Mouse (Mus musculus) cerebellum, postnatal 10 days (tissue): ENCODE measurements around the gene Bcor.

ENCODE experiments used
- DNase-seq, 2 experiments: peaks; one replicate each; pipeline ENCODE4 v3.0.0; 2021; ENCODE audit warnings: mixed read lengths in 2 of 2

Gene Bcor

DNA sequence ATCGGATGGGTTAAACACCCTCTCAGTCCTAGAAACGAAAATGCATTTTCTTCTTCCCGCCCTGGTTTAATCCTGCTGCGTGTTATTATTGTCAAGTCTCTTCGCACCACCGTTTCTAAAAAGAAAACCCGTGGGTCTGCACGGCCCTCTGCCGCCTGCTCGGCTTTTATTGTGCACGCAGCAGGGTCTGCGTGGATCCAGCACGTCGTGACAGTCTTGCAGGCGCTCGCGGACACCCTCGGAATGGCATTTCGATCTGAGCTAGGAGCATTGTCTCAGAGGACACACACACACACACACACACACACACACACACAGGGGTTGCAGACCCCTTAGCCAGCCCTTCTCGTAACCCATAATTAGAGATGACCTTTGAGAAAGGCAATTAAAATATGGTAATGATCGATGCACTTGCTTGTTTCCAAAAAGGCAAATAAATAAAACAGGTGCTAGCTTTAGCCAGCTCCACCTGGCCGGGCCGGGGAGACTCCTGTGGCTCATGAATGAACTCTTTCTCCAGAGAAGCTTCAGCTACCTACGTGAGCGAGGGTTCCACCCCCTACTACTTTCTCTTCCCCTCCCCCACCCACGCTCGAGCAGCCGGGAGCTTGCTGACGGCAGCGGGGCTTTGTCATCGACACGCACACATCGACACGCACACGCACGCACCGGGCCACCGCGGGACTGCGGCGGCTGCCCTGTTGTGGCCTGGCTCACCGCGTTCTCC is 8.7 kb downstream of the Bcor start:
- DNase-seq = peak; percentile 47 to 52

DNA sequence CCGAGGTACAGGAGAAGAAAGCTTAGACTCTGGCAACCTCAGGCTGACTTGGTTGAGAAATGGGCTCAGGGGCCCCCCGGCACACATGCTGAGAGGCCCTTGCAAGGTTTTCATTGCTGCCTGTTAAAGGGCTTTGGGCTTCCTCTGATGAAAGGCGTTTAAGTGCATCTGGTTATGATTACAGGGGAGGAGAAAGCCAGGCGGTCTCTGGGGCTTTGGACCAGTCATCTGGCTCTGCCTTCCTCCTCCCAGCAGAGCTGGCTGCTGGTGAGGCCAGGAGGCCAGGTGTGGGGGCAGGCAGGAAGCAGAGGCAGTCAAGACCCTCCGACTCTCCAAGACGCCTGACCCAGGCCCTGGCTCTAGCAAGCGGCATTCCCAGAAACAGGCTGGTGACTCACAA is 9.7 kb downstream of the Bcor start:
- DNase-seq = peak in 1 of 2 experiments; percentile 9

DNA sequence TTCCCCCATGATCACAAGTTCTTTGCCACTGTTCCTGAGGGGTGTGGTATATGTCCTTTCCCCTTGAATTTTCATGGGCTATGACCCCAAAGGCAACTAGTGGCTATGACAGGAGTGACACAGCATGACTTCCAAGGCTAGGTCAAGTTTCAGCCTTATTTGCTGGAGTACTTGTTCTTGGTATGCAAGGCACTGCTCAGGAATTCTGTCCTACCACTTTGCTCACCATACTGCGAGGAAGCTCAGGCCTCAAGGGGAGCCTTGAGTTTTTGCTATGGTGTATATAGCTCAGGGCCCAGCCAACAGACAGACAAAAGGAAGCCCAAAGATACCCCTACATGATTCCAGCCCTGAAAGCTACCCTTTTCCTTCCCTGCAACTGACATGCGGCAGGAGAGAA is 13.9 kb downstream of the Bcor start:
- no peak for DNase-seq

DNA sequence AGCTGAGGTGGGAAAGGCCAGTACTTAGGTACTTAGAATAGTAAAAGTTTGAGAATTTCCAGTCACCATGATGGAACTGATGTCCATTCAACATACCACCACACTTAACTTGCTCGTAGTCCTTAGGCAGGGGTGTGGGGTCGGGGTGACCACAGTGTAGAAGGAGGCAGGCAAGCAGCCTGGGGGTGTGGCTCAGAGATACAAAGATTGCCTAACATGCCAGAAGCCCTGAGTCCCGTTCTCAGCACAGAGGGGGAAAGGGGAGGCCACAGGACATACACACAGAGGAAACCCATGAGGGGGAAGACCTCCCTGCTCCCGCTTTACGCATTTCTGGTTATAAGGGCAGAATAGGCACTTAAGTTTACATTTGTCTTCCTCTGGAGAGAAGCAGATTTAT is 17.3 kb downstream of the Bcor start:
- DNase-seq = no peak

DNA sequence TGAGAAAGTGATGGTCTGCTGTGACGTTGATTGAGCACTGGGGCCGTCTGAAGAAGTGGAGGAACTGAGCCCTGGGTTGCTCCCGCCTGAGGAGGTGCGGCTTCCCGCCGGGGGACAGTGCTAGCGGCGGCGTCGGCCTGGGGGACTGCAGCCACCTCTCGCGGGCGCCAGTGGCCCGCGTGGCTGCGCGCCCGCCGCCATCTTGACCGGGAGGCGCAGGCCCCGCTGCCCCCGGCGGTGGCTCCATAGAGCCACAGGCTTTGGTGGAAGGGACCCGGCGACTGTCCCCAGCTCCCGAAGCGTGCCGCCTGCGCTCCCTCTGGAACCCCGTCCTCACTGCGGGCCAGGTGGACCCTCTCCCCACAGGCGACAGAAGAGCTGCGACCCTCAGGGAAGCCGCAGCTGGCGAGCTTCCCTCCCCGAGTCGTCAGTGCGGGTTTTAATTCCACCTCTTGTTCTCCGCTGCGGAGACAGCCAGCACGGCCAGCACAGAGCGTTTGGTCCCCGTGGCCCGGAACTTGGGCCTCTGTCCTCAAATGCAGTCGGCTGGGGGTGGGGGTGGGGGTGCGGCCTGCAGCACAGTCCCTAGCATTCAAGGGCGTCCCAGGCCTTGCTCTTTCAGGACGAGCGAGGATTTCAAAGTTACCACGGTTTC is 19.9 kb downstream of the Bcor start:
- DNase-seq = peak; percentile 39 to 55

DNA sequence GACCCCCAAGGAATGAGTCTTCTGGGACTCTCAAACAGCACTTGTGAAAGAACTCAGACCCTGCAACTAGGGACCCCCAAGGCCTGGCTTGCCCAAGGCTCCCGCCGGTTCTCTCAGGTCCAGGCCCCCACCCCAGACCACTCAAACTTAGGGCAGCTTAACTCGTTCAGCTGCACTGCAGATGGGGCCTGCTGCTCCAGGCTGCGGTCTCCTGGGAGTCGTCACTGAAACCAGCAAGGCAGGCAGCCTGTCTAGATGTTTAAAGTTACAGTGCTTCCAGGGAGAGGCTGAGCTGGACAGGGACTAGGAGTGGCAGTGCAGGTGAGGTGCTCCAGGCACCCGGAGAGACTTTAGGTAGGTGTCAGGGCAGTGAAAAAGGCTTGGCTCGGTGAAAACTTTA is 21.9 kb downstream of the Bcor start:
- peak; percentile 3 to 10 for DNase-seq

DNA sequence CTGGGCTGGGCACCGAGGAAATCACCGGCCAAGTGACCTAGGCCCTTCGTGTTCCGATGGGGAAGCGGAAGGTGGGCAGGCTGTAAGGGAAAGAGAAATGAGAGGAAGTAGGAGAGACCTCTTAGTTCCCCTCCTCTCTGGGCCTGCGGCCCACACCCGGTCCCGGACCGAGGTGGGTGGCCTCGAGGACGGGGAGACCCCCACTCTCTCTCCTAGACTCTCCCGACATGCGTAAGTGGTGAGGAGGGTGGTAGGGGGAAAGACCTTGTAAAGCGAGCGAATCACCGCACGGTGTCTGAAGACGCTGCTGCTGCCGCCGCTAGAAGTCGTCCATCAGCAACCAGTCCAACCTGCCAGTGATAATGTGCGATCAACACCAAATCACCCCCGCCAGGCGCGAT is 23.0 kb downstream of the Bcor start:
- DNase-seq = peak; percentile 50 to 57

DNA sequence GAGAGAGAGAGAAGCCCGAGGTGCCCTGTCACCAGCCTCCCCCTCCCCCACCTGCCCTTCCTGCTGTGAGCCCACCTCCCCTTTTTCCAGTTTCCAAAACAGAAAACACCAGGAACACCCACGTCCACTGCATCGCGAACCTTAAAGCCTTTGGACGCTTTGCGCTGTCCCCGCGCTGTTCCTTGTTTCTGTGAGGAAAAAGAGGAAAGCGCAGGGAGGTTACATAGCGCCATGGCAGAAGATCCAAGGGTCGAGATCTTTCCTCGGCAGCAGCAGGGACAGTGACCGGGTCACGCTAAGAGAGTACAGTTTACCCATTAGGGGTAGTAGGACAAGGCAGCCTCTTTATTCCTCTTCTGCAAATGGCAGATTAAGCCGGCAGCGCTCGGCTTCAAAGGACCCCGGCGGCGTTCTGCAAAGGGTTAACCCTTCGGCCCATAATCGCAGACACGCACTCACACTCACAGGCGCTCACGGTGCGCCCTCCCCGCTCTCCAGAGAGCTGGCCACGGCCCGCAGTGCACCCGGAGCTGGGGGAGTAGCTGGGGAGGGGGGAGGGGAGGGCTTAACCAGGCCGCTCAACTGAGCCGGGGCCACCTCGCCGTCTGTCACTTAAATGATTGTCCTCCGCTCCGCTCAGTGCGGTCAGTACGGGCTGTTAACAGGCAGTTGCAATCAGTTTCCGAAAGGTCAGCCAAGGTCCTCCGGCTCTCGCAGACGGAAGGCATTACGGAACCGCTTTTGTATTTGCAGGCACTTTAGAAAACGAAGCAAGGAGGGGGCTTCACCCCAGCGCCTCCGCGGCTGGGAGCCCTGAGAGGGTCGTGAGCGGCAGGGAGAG is 23.7 kb downstream of the Bcor start:
- DNase-seq = peak; percentile 61 to 67

DNA sequence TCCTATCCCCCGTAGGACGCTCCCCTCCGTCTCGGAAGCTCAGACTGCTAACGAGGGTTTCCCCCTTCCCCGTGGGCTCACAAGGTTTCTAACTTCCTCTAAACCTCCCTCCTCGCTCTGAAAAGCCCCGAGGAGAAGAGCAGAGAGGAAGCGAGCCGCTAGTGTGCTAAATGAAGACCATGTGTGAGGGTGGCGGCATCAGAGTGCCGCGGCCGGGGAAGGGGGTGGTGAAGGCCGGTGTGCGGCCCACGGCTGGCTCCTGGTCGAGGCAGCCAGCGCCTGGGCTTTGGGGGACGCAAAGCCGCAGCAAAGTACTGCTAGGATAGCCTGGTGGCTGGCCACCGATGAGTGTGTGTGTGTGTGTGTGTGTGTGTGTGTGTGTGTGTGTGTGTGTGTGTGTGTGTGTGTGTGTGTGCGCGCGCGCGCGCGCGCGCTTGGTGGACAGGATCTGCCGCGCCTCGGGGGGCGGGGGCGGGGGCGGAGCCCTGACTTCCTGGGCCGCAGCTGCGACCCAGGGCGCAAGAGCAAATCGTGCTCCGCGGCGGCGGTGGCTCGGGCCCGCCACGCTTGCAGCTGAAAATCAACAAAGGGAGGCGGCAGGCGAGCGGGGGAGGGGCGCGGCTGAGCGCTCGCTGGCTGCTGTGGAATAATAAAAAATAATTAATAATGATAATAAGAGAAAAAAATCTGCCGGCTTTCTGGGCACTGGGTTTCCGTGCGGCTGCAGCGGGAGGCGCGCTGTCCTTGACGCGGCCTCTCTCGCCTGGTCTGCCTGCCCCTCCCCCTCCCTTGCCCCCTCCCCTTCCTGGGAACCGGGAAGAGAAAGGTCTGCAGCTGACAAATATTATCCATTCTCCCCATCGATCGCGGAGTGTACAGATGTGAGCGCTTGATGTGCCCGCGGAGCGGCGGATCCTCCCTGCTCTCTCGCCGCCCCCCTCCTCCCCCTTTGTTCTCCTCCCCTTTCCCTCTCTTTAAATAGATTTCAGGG is 24.7 kb downstream of the Bcor start:
- DNase-seq = peak; percentile 74 to 79

DNA sequence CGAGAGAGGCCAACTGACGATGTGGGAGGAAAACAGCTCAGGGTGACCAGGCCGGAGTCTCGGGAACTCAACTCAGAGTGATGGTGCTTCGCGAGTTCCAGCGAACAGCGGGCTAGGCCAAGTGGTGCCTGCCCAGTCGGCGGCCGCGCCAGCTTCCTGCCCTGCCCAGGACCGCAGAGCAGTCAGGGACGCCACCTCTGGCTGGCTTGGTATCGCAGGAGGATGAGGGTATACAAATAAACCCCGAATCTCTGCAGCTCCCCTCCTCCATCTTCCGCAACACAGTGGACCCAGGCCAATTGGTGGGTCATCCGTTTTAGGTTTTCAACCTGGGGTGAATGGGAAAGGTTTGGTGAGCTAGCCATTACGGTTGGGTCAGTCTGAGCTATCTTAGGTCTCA is 25.6 kb downstream of the Bcor start:
- peak; percentile 70 to 75 for DNase-seq

DNA sequence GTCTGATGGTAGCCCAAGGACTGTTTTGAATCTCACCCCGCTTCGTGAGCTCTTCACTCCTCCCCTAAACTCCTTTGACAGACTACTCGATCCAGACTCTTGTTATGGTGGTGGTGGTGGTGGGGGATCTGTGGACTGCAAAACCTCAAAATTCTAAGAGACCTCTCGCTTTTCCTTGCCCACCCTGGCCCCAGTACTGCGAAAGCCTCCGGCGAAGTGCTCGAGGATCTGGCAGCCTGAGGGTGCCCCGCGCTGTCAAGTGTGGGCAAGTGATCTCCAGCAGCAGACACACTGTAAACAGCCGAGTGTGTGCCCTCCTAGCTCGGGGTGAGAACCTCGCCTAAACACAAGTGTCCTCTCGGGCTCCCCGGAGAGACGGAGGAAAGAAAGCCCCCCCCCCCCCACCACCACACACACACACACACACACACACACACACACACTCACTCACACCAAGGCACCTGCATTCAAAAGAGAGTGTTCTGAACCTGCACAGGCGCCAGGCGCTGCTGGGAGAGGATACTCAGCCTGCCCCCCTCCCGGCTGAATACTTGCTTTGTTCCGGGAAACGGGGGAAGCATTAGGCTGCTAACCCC is 26.2 kb downstream of the Bcor start:
- peak; percentile 13 to 30 for DNase-seq

DNA sequence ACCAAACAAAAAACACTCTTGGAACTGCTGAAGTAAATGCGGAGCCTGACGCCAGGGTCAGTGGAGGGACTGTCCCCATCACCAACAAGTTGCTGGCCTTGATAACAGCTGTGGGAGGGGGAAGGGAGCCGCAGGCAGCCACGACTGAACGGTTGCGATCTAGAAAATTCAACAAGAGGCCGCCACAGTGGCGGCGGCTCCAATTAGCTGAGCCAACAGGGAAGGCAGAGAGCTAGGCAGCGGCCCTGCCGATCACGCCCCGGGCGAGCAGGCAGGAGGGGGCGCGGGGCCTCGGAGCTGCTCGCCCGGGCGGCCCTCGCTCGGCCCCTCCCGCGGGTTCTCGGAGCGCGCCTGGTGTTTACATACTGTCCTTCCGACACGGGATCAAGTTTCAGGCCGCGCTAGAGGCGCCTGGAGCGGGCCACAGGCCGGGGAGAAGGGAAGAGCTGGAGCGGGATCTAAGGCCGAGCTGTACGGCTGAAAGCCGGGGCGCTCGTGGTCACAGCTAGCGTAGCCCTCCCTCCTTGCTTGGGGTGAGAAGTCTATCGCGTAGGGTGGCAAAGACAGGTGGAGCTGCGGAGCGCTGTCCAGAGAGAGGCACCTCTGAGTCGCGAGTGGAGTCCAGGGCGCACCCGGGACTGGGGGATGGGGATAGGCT is 26.8 kb downstream of the Bcor start:
- DNase-seq = peak; percentile 34

DNA sequence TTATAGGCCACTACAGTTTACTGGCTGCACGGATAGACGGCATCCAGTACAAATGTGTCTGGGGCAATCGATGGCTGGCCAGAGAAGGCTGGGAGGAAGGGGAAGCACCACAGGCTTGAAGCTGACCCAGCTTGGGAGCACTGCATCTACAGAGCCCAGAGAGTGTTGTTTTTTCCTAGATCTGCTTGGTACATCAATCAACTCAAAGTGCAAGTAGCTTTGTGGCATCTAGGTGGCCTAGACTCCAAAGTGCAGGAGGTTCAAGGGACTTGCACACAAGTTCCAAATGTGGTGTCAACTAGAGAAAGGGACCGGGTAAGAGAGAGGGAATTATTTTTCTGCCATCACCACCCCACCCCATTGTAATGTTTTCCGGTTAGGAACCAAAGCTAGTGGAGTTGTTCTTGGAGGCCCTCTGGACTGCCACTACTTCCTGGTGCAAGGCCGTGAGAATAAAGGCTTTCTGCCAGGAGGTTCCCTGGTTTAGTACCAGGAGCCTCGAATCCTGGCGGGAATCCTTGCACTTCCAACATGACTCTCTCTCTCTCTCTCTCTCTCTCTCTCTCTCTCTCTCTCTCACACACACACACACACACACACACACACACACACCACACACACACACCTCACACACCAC is 27.5 kb downstream of the Bcor start:
- DNase-seq = peak in 1 of 2 experiments; percentile 9

DNA sequence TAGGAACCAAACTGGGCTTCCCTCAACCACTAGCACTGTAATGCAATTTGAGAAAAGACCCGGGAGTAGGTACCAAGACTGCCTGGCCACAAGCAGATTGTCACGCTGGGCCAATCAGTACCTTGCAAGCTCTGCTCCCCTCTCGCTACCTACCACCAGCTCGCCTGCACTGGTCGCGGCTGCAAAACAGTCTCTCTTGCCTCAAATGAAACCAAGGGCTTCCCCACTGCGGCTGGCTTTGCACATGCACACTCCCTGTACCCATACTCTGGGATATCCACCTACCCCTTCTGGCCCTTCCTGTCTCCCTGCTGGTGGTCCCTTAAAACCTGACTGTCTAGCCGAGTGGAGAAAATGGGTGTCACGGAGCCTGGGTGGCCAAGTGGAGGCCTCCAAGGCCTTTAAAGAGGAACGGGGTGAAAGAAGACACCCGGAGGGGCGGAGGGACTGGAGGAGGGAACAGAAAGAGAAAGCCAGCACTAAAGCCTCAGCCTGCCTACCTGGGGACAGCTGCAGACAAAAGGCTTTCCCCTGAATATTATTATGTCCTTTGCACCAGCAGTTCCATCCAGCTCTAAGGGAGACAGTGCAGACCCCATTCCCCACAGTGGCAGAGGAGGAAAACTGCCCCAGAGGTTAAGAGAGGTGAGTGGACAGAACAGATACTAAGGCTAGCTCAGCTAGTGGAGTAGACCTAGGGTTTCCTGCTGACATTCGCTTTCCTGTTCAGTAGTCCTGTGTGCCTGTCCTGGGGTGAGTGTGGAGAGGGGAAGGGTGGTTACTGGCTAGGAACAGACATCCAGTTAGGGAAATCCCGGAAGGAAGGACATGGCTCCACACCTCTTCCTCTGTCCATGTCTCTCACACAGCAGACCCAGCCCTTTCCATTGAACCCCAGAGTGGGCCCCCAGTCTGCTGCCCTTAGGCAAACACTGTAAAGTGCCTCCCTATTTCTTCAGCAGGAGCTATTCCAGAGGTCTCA is 30.0 kb downstream of the Bcor start:
- DNase-seq = no peak

DNA sequence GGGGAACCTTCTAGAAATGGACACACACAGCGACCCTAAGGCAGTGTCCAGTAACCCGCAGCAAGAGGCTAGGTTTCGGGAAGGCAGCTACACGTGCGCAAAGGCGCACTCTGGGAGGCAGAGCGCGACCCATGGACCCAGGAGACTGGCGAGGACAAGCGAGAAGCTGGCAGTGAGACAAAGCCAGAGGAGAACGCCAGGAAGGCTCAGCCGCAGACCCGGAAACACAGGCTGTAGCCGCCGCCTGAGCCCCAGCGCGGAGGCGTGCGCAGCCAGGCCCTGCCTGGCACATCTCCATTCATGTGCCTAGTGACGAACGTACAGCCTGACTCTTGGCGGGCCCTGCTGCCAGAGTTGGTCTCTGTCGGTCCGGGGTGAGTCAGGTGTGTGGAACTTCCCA is 30.9 kb downstream of the Bcor start:
- DNase-seq = peak; percentile 69 to 74

DNA sequence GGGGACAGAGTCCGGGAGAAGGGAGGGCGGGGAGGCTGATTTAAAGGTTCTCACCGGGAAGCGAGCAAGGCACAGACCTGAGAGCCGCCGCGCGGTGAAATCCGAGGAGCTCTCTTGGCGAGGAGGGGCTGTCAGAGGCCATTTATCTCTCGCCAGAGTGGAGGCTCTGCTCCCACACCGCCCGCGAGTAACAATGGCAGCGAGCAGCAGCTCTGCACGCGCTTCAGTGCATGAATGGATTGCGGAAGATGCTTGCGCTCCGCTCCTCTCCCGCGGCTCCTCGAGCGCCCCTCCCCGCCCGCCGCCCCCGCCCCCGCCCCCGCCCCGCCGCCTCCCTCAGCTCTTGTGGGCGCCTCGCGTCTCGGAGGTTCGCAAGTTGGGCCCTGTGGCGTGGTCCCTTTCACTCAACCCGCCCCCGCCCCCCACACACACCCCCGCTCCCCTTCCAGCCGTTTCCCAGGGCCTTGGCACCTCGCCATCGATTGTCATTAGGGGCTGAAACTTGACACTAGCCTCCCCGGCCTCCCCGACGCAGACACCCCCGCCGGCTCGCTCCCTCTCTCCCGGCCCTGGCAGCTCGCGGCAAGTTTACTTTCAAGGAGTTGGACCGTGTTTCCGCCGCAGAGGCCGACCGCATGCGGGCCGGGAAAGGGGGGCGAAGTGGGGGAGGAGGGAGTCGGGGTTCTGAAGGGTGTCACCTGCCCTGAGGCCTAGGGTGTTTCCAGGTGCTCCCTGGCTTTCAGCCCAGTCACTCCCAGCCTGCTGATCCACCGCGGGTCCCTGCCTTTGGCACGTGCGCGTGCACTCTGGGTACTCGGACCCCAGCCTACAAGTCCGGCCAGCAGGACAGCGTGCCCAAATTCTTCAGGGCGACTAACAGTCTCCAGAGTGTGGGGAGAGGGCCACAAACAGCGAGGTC is 31.7 kb downstream of the Bcor start:
- DNase-seq = peak; percentile 53 to 66

DNA sequence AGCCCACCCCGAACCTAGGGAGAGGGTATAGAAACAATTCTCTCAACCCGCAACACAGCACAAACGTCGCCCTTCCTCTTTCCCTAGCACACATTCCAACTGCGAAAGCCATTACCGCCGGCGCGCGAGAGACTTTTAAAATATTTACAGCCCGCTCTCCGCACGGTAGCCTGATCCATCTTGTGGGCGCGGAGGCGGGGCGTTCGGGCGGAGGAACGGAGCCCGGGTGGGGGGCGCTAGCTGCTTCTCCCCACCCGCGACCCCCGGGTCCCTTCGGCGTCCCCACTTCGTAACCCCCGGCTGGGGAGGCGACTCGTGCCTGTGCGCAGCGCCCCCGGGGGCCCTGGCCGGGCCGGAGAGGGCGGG is 32.4 kb downstream of the Bcor start:
- peak; percentile 37 to 43 for DNase-seq

DNA sequence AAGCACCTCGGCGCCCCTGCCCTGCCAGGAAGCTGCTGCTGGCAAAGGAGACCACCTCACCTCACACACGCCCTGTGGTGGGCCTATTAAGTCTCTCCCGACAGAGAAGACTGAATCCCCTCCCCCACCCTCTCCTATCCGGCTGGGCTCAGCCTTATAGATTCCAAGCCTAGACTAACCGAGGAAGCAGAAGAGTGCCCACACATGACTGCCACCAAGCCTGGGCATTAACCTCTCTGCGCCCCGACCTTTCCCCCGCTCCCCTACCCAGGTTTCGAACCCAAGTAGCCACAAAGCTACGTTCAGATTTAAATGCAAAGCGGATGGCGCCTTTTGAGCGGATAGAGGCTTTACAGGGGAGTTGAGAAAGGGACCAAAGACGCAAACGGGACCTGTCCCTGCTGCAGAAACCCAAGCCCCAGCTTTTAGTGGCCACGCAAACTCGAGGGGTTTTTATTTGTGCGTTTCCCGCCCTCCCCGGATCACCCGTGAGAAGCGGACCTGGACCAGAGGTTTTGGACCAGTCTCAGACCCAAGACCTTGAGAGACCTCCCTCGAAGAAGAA is 33.0 kb downstream of the Bcor start:
- DNase-seq = peak; percentile 6 to 12
